Mouse (Mus musculus) neural tube, embryonic 15.5 days (tissue): ENCODE data around the gene Cela1. TPM values are rescaled to one million over a fixed set of nuclear protein-coding genes. Genes with fewer than 3 reads are reported as not detected.

Source experiments
- ATAC-seq: fragments of 200-750 bp; cut with Nextera tagmentation; 2 replicates; pipeline ENCODE4 v1.8.0; 2017; ENCODE audit warnings: mild to moderate bottlenecking, moderate TSS enrichment, moderate library complexity; ENCODE audit not compliant: low FRiP score
- H3K27ac ChIP-seq: fragments of 300-500 bp; sonication (generic); replicated peaks from 2 replicates; pipeline ENCODE4 v1.5.1; 2015; ENCODE audit warnings: mild to moderate bottlenecking, inconsistent platforms
- H3K27me3 ChIP-seq: fragments of 300-500 bp; sonication (generic); replicated peaks from 2 replicates; pipeline ENCODE4 v1.6.1; 2015; ENCODE audit warnings: inconsistent platforms
- H3K36me3 ChIP-seq: fragments of 300-500 bp; sonication (generic); 2 replicates; pipeline ENCODE4 v1.6.1; 2015; ENCODE audit warnings: inconsistent platforms
- H3K4me1 ChIP-seq: fragments of 300-500 bp; sonication (generic); 2 replicates; pipeline ENCODE4 v1.6.1; 2015; ENCODE audit warnings: inconsistent platforms
- H3K4me2 ChIP-seq: fragments of 300-500 bp; sonication (generic); 2 replicates; pipeline ENCODE4 v1.6.1; 2015; ENCODE audit warnings: inconsistent platforms, mild to moderate bottlenecking, moderate library complexity
- H3K4me3 ChIP-seq: fragments of 300-500 bp; sonication (generic); replicated peaks from 2 replicates; pipeline ENCODE4 v1.5.1; 2015; ENCODE audit warnings: mild to moderate bottlenecking, inconsistent platforms
- H3K9ac ChIP-seq: fragments of 300-500 bp; sonication (generic); replicated peaks from 2 replicates; pipeline ENCODE4 v1.6.1; 2015; ENCODE audit warnings: mild to moderate bottlenecking, inconsistent platforms
- H3K9me3 ChIP-seq: fragments of 300-500 bp; sonication (generic); replicated peaks from 2 replicates; pipeline ENCODE4 v1.6.1; 2016; ENCODE audit warnings: inconsistent platforms
- WGBS: fragments of 180-500 bp; shearing (Covaris S2); methylation state at CpG from one replicate; pipeline ENCODE4 v1.1.7; 2015; ENCODE audit warnings: mixed read lengths; 5-methylcytosine and 5-hydroxymethylcytosine counted together
- polyA plus RNA-seq: library from polyadenylated mRNA; unstranded; fragments of >200 nt; fragmentation: Nextera tagmentation; extraction: Ambion mirVana; gene quantifications from 2 replicates; pipeline ENCODE4 v1.2.1, GENCODE M21; 2015

Gene Cela1
- polyA plus RNA-seq, 1 experiment from 2014 or later, result 3.1 TPM

GRCm38 (mm10) chr15:100683041-100683440, 4.7 kb downstream of the Cela1 start:
- no peaks in the 10 kb centered on the region for H3K36me3 ChIP-seq

GRCm38 (mm10) chr15:100681770-100682169, 6.0 kb downstream of the Cela1 start:
- Histone ChIP-seq H3K4me3 (no peak overlapping the region), H3K27ac (no peak overlapping the region), H3K27me3 (no peaks in the 10 kb centered on the region), H3K4me1 (no peaks in the 10 kb centered on the region), H3K9me3 (no peaks in the 10 kb centered on the region), H3K9ac (no peak overlapping the region), H3K36me3 (no peaks in the 10 kb centered on the region), H3K4me2 (no peak overlapping the region)
- ATAC-seq, result no peak
- 40% methylated on average over 7 of the region's 7 CpGs for WGBS

More at GRCm38 (mm10) chr15:100683041-100683440, 4.7 kb downstream of the Cela1 start:
- 45% methylated on average over 2 of the region's 2 CpGs for WGBS
- Histone ChIP-seq H3K9ac (no peak overlapping the region), H3K4me2 (no peak overlapping the region), H3K27ac (no peak overlapping the region), H3K4me3 (no peak overlapping the region), H3K27me3 (no peaks in the 10 kb centered on the region), H3K4me1 (peaks cover 8% of the 10 kb centered on the region), H3K9me3 (no peaks in the 10 kb centered on the region)
- ATAC-seq, result no peak

GRCm38 (mm10) chr15:100680381-100680780, 7.3 kb downstream of the Cela1 start:
- Histone ChIP-seq H3K4me2 (no peak overlapping the region), H3K27ac (no peak overlapping the region), H3K9ac (no peak overlapping the region), H3K4me1 (no peaks in the 10 kb centered on the region), H3K27me3 (no peaks in the 10 kb centered on the region), H3K36me3 (no peaks in the 10 kb centered on the region), H3K4me3 (no peak overlapping the region), H3K9me3 (no peaks in the 10 kb centered on the region)
- no peak for ATAC-seq
- 72% methylated on average over 3 of the region's 3 CpGs for WGBS

GRCm38 (mm10) chr15:100679005-100679404, 8.7 kb downstream of the Cela1 start:
- Histone ChIP-seq H3K4me1 (no peaks in the 10 kb centered on the region), H3K4me3 (no peak overlapping the region), H3K9me3 (no peaks in the 10 kb centered on the region), H3K4me2 (no peak overlapping the region), H3K27ac (no peak overlapping the region), H3K9ac (no peak overlapping the region), H3K36me3 (no peaks in the 10 kb centered on the region), H3K27me3 (no peaks in the 10 kb centered on the region)
- WGBS, result 79% methylated on average over 14 of the region's 14 CpGs
- ATAC-seq, result no peak

GRCm38 (mm10) chr15:100678581-100678980, 9.1 kb downstream of the Cela1 start:
- WGBS, result 86% methylated on average over 12 of the region's 12 CpGs
- H3K27ac ChIP-seq, result no peak overlapping the region
- H3K27me3 ChIP-seq, result no peaks in the 10 kb centered on the region
- no peaks in the 10 kb centered on the region for H3K36me3 ChIP-seq
- ATAC-seq, result no peak
- no peak overlapping the region for H3K9ac ChIP-seq
- H3K4me1 ChIP-seq, result no peaks in the 10 kb centered on the region
- no peak overlapping the region for H3K4me3 ChIP-seq
- H3K4me2 ChIP-seq, result no peak overlapping the region
- no peaks in the 10 kb centered on the region for H3K9me3 ChIP-seq

- no peak overlapping the region for H3K4me2 ChIP-seq
- H3K36me3 ChIP-seq, result no peaks in the 10 kb centered on the region
- ATAC-seq, result no peak
- no peak overlapping the region for H3K27ac ChIP-seq
- no peak overlapping the region for H3K4me3 ChIP-seq
- WGBS, result 76% methylated on average over 8 of the region's 8 CpGs
- no peaks in the 10 kb centered on the region for H3K4me1 ChIP-seq
- no peaks in the 10 kb centered on the region for H3K9me3 ChIP-seq
- no peak overlapping the region for H3K9ac ChIP-seq
- H3K27me3 ChIP-seq, result no peaks in the 10 kb centered on the region
These were observed 10.0 kb downstream of the Cela1 start for GRCm38 (mm10) chr15:100677675-100678074.

- H3K4me2 ChIP-seq, result no peak overlapping the region
- H3K36me3 ChIP-seq, result no peaks in the 10 kb centered on the region
- H3K4me3 ChIP-seq, result no peak overlapping the region
- no peaks in the 10 kb centered on the region for H3K9me3 ChIP-seq
- H3K27me3 ChIP-seq, result no peaks in the 10 kb centered on the region
- H3K9ac ChIP-seq, result no peak overlapping the region
- H3K27ac ChIP-seq, result no peak overlapping the region
- no peak for ATAC-seq
- H3K4me1 ChIP-seq, result no peaks in the 10 kb centered on the region
- 78% methylated on average over 1 of the region's 1 CpGs for WGBS
These were observed 11.2 kb downstream of the Cela1 start for GRCm38 (mm10) chr15:100676521-100676920.

- Histone ChIP-seq H3K9me3 (no peaks in the 10 kb centered on the region), H3K4me3 (no peak overlapping the region), H3K36me3 (no peaks in the 10 kb centered on the region), H3K4me1 (no peaks in the 10 kb centered on the region), H3K4me2 (no peak overlapping the region), H3K27me3 (no peaks in the 10 kb centered on the region), H3K27ac (no peak overlapping the region), H3K9ac (no peak overlapping the region)
- WGBS, result 74% methylated on average over 3 of the region's 3 CpGs
- ATAC-seq, result no peak
These were observed 12.2 kb downstream of the Cela1 start for GRCm38 (mm10) chr15:100675486-100675885.

- Histone ChIP-seq H3K4me1 (no peaks in the 10 kb centered on the region), H3K9ac (no peak overlapping the region), H3K4me3 (no peak overlapping the region), H3K9me3 (no peaks in the 10 kb centered on the region), H3K27ac (no peak overlapping the region), H3K27me3 (no peaks in the 10 kb centered on the region), H3K36me3 (no peaks in the 10 kb centered on the region), H3K4me2 (no peak overlapping the region)
- WGBS, result 90% methylated on average over 10 of the region's 10 CpGs
- ATAC-seq, result no peak
These were observed 13.2 kb downstream of the Cela1 start for GRCm38 (mm10) chr15:100674566-100674965.

GRCm38 (mm10) chr15:100673585-100674391, 13.9 kb downstream of the Cela1 start:
- no peaks in the 10 kb centered on the region for H3K4me1 ChIP-seq
- H3K4me2 ChIP-seq, result no peak overlapping the region
- no peaks in the 10 kb centered on the region for H3K9me3 ChIP-seq
- no peaks in the 10 kb centered on the region for H3K27me3 ChIP-seq
- no peak overlapping the region for H3K4me3 ChIP-seq
- no peak overlapping the region for H3K9ac ChIP-seq
- ATAC-seq, result no peak
- no peaks in the 10 kb centered on the region for H3K36me3 ChIP-seq
- H3K27ac ChIP-seq, result no peak overlapping the region
- WGBS, result 41% methylated on average over 12 of the region's 12 CpGs

GRCm38 (mm10) chr15:100670833-100671232, 16.9 kb downstream of the Cela1 start:
- Histone ChIP-seq H3K9me3 (no peaks in the 10 kb centered on the region), H3K4me1 (0 out of 2 replicates have a peak, but pooled peaks cover 9% of the 10 kb centered on the region), H3K27ac (no peak overlapping the region), H3K4me2 (no peak overlapping the region), H3K27me3 (0 out of 2 replicates have a peak, but pooled peaks cover 4% of the 10 kb centered on the region), H3K36me3 (no peaks in the 10 kb centered on the region), H3K4me3 (no peak overlapping the region), H3K9ac (no peak overlapping the region)
- ATAC-seq, result no peak
- whole genome bisulfite sequencing, result 58% methylated on average over 5 of the region's 5 CpGs

GRCm38 (mm10) chr15:100670004-100670403, 17.7 kb downstream of the Cela1 start:
- H3K4me2 ChIP-seq, result no peak overlapping the region
- no peak overlapping the region for H3K27ac ChIP-seq
- 71% methylated on average over 8 of the region's 8 CpGs for WGBS
- no peaks in the 10 kb centered on the region for H3K9me3 ChIP-seq
- H3K4me3 ChIP-seq, result no peak overlapping the region
- H3K9ac ChIP-seq, result no peak overlapping the region
- H3K4me1 ChIP-seq, result 0 out of 2 replicates have a peak, but pooled peaks cover 11% of the 10 kb centered on the region
- no peak for ATAC-seq
- H3K36me3 ChIP-seq, result no peaks in the 10 kb centered on the region
- H3K27me3 ChIP-seq, result 0 out of 2 replicates have a peak, but pooled peaks cover 4% of the 10 kb centered on the region
